Mouse (Mus musculus): ENCODE measurements around the gene Ostf1. TPM values are rescaled to one million over a fixed set of nuclear protein-coding genes. Genes with fewer than 3 reads are reported as not detected.
A peak's percentile ranks its signal among the peaks of the same experiment; 100 is the strongest.

Ostf1 gene
- polyA plus RNA-seq, 1 experiment from 2014 or later, result 36.8 TPM

GRCm38 (mm10) chr19:18567936-18568827 is 63.4 kb downstream of the Ostf1 start:
- Histone ChIP-seq H3K4me1 (replicated peaks; ENCODE audit: control insufficient read depth, insufficient read depth, low read length) (no peaks in the 10 kb centered on the region), H3K36me3 (ENCODE audit: control insufficient read depth, insufficient read depth, low read length) (no peaks in the 10 kb centered on the region), H3K27me3 (ENCODE audit: control insufficient read depth, insufficient read depth, low read length) (no peaks in the 10 kb centered on the region), H3K9ac (ENCODE audit: low read length) (no peak overlapping the region), H3K4me3 (ENCODE audit: low read depth, low read length) (no peak overlapping the region), H3K4me2 (ENCODE audit: low read depth, low read length, severe bottlenecking) (no peak overlapping the region), H3K9me3 (ENCODE audit: control insufficient read depth, low read length) (no peaks in the 10 kb centered on the region), H3K27ac (ENCODE audit: low read depth, low read length) (no peak overlapping the region)
- DNase-seq (ENCODE audit: low spot score), result no peak
- no peak for ATAC-seq (replicated peaks; ENCODE audit: low FRiP score)
- WGBS, result 88% methylated on average over 12 of the region's 12 CpGs

- H3K9ac ChIP-seq (ENCODE audit: low read length), result no peak overlapping the region
- H3K27me3 ChIP-seq (ENCODE audit: control insufficient read depth, insufficient read depth, low read length), result no peaks in the 10 kb centered on the region
- H3K4me1 ChIP-seq (replicated peaks; ENCODE audit: control insufficient read depth, insufficient read depth, low read length), result no peaks in the 10 kb centered on the region
- H3K9me3 ChIP-seq (ENCODE audit: control insufficient read depth, low read length), result no peaks in the 10 kb centered on the region
- H3K4me2 ChIP-seq (ENCODE audit: low read depth, low read length, severe bottlenecking), result no peak overlapping the region
- WGBS, result 81% methylated on average over 11 of the region's 11 CpGs
- no peak overlapping the region for H3K27ac ChIP-seq (ENCODE audit: low read depth, low read length)
- no peaks in the 10 kb centered on the region for H3K36me3 ChIP-seq (ENCODE audit: control insufficient read depth, insufficient read depth, low read length)
- no peak overlapping the region for H3K4me3 ChIP-seq (ENCODE audit: low read depth, low read length)
- ATAC-seq (replicated peaks; ENCODE audit: low FRiP score) (no peak), DNase-seq (ENCODE audit: low spot score) (no peak)
Measured at GRCm38 (mm10) chr19:18567501-18567900, 64.1 kb downstream of the Ostf1 start.

GRCm38 (mm10) chr19:18557708-18558107 is 73.9 kb downstream of the Ostf1 start:
- no peak for DNase-seq (ENCODE audit: low spot score)
- no peaks in the 10 kb centered on the region for H3K27me3 ChIP-seq (ENCODE audit: control insufficient read depth, insufficient read depth, low read length)
- no peak overlapping the region for H3K4me3 ChIP-seq (ENCODE audit: low read depth, low read length)
- no peaks in the 10 kb centered on the region for H3K36me3 ChIP-seq (ENCODE audit: control insufficient read depth, insufficient read depth, low read length)
- 84% methylated on average over 1 of the region's 1 CpGs for WGBS
- no peak overlapping the region for H3K27ac ChIP-seq (ENCODE audit: low read depth, low read length)
- H3K4me2 ChIP-seq (ENCODE audit: low read depth, low read length, severe bottlenecking), result no peak overlapping the region
- no peaks in the 10 kb centered on the region for H3K9me3 ChIP-seq (ENCODE audit: control insufficient read depth, low read length)
- H3K9ac ChIP-seq (ENCODE audit: low read length), result no peak overlapping the region
- ATAC-seq (replicated peaks; ENCODE audit: low FRiP score), result no peak
- no peaks in the 10 kb centered on the region for H3K4me1 ChIP-seq (replicated peaks; ENCODE audit: control insufficient read depth, insufficient read depth, low read length)

DNA sequence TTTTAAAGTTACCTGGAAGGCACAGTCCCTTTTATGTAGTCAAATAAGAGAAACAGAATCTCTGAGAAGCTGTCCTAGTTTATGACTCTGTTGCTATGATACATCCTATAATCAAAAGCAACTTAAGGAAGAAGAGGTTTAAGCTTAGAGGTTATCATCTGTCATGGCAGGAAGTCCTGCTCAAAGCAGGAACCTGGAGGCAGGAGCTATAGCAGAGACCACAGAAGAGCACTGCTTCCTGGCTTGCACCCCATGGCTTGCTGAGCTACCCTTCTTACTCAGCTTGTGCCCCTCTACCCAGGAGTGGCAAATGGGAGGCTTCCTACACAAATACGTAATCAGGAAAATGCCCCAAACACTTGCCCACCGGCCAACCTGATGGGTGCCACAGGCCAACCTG is 76.0 kb downstream of the Ostf1 start:
- no peaks in the 10 kb centered on the region for H3K9me3 ChIP-seq (ENCODE audit: control insufficient read depth, low read length)
- ATAC-seq (replicated peaks; ENCODE audit: low FRiP score), result no peak
- no peak for DNase-seq (ENCODE audit: low spot score)
- H3K4me3 ChIP-seq (ENCODE audit: low read depth, low read length), result no peak overlapping the region
- H3K27ac ChIP-seq (ENCODE audit: low read depth, low read length), result no peak overlapping the region
- H3K4me1 ChIP-seq (replicated peaks; ENCODE audit: control insufficient read depth, insufficient read depth, low read length), result no peaks in the 10 kb centered on the region
- no peak overlapping the region for H3K9ac ChIP-seq (ENCODE audit: low read length)
- H3K36me3 ChIP-seq (ENCODE audit: control insufficient read depth, insufficient read depth, low read length), result no peaks in the 10 kb centered on the region
- no peak overlapping the region for H3K4me2 ChIP-seq (ENCODE audit: low read depth, low read length, severe bottlenecking)
- no peaks in the 10 kb centered on the region for H3K27me3 ChIP-seq (ENCODE audit: control insufficient read depth, insufficient read depth, low read length)
- WGBS, result 87% methylated on average over 2 of the region's 2 CpGs

DNA sequence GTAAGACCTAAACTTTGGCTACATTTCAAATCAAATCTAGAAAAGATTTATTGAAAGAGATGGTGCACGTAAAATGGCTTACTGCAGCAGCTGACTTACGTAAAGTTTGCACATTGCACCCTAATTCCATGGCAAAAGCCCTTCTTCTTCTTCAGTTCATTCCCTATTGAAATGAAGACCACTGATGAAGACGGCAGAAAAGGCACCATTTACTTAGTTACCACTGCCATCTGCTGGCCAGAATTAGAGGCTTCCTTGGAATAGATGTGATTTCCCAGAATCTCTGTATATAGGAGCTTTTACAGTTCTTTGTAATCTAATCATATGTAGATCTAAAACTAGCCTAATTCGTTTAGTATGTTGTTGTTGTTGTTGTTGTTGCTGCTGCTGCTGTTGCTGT is 83.0 kb downstream of the Ostf1 start:
- H3K4me1 ChIP-seq (replicated peaks; ENCODE audit: control insufficient read depth, insufficient read depth, low read length), result no peaks in the 10 kb centered on the region
- no peaks in the 10 kb centered on the region for H3K36me3 ChIP-seq (ENCODE audit: control insufficient read depth, insufficient read depth, low read length)
- no peaks in the 10 kb centered on the region for H3K9me3 ChIP-seq (ENCODE audit: control insufficient read depth, low read length)
- H3K27me3 ChIP-seq (ENCODE audit: control insufficient read depth, insufficient read depth, low read length), result no peaks in the 10 kb centered on the region
- DNase-seq (ENCODE audit: low spot score), result peak; percentile 58
- H3K4me3 ChIP-seq (ENCODE audit: low read depth, low read length), result no peak overlapping the region
- no peak overlapping the region for H3K27ac ChIP-seq (ENCODE audit: low read depth, low read length)
- ATAC-seq (replicated peaks; ENCODE audit: low FRiP score), result 0 out of 2 replicates have a peak, but pooled peaks have one; percentile 27
- no peak overlapping the region for H3K9ac ChIP-seq (ENCODE audit: low read length)
- WGBS, result 15% methylated on average over 4 of the region's 4 CpGs
- no peak overlapping the region for H3K4me2 ChIP-seq (ENCODE audit: low read depth, low read length, severe bottlenecking)

Other genes with a start within 250 kb of the Ostf1 start
- 6.0 and 6.1 TPM in 2 replicates for gene Nmrk1, start 127 bp upstream of the Ostf1 start, polyA plus RNA-seq (2014; fragmentation: Nextera tagmentation; extraction: Ambion mirVana)
- 30.3 and 30.9 TPM in 2 replicates for gene Carnmt1, start 38.9 kb upstream of the Ostf1 start, polyA plus RNA-seq (2014; fragmentation: Nextera tagmentation; extraction: Ambion mirVana)
- gene D030056L22Rik, start 81.4 kb upstream of the Ostf1 start, polyA plus RNA-seq (2014; fragmentation: Nextera tagmentation; extraction: Ambion mirVana), result 88.2 and 90.7 TPM in 2 replicates
- gene Trpm6, start 118.2 kb upstream of the Ostf1 start, polyA plus RNA-seq (2014; fragmentation: Nextera tagmentation; extraction: Ambion mirVana), result 0.25 and 0.35 TPM in 2 replicates